Mouse (Mus musculus) thymus, adult 2 months (tissue): Measurements from ENCODE around the gene Cp. TPM values are rescaled to one million over a fixed set of nuclear protein-coding genes. Genes with fewer than 3 reads are reported as not detected.
"Not testable (repeated sequence)": the region's sequence is repeated elsewhere in the genome, so short reads cannot be mapped to it uniquely, and the experiment has no call there.

Experiments used
- DNase-seq: peaks from one replicate; pipeline ENCODE4 v3.0.0; 2021
- H3K27ac ChIP-seq: fragments of 200-500 bp; 2 replicates; pipeline ENCODE4 v1.5.1; 2012; ENCODE audit warnings: low read length, control low read depth; ENCODE audit not compliant: control insufficient read depth, insufficient read depth
- H3K27me3 ChIP-seq: fragments of 200-500 bp; 2 replicates; pipeline ENCODE4 v1.6.1; 2012; ENCODE audit warnings: mild to moderate bottlenecking, low read length, moderate library complexity, mixed read lengths; ENCODE audit not compliant: control insufficient read depth, insufficient read depth
- H3K36me3 ChIP-seq: fragments of 200-500 bp; 2 replicates; pipeline ENCODE4 v1.6.1; 2012; ENCODE audit warnings: mild to moderate bottlenecking, low read length, moderate library complexity; ENCODE audit not compliant: control insufficient read depth, insufficient read depth
- H3K4me1 ChIP-seq: fragments of 200-500 bp; replicated peaks from 2 replicates; pipeline ENCODE4 v1.6.1; 2012; ENCODE audit warnings: low read length; ENCODE audit not compliant: control insufficient read depth, insufficient read depth
- H3K4me3 ChIP-seq: fragments of 200-500 bp; 2 replicates; pipeline ENCODE4 v1.5.1; 2012; ENCODE audit warnings: mild to moderate bottlenecking, low read length, control low read depth, moderate library complexity; ENCODE audit not compliant: control insufficient read depth, insufficient read depth
- CTCF ChIP-seq: fragments of 200-500 bp; IDR thresholded peaks from 2 replicates; pipeline ENCODE4 v1.5.1; 2012; ENCODE audit warnings: mild to moderate bottlenecking, control low read depth, low read length, moderate library complexity, borderline replicate concordance; ENCODE audit not compliant: control insufficient read depth, poor library complexity, insufficient read depth; ENCODE audit errors: extremely low read depth
- POLR2A ChIP-seq: fragments of 200-500 bp; IDR thresholded peaks from 2 replicates; pipeline ENCODE4 v1.6.1; 2012; ENCODE audit warnings: mild to moderate bottlenecking, low read length, control low read depth, moderate library complexity; ENCODE audit not compliant: control insufficient read depth, poor library complexity, insufficient read depth; ENCODE audit errors: extremely low read depth
- WGBS: fragments of 180-500 bp; shearing (Covaris S2); methylation state at CpG from one replicate; pipeline ENCODE4 v1.1.7; 2018; 5-methylcytosine and 5-hydroxymethylcytosine counted together
- polyA plus RNA-seq: library from polyadenylated mRNA; depleted of rRNA; stranded (reverse); fragments of >200 nt; gene quantifications from 2 replicates; pipeline ENCODE4 v1.2.3, GENCODE M21; 2012; rRNA removed

Cp gene
- polyA plus RNA-seq, result 3.4 and 3.9 TPM in 2 replicates

DNA sequence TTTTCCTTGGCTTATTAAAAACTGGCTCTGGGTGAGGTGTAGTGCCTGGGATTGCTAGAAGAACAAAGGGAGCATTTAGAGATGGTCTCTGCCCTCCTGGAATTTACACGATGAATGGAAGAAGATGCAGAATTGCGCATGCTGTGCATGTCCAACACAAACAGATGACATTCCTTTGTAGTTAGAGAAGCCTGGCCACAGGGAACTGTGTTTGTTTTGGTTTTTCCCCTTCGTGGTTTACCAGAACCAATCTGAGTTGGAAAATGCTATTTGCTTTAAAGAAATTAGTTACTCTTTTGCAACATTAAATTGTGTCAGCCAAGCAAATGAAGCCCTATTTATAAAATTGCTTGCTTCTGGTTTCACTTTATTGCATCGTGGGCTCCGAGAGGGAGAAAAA lies at the start of gene Cp:
Gene Cp, plus strand, starts transcription at position 170 of the 400 bp plus-strand sequence.
- no peak within 1 kb of the TSS for H3K27ac ChIP-seq
- no peaks in the 10 kb centered on the region for H3K36me3 ChIP-seq
- no peak within 1 kb of the TSS for H3K4me3 ChIP-seq
- WGBS, result 72% methylated on average over 5 of the region's 5 CpGs
- TF ChIP-seq POLR2A (no peak), CTCF (no peak)
- H3K4me1 ChIP-seq, result no peaks in the 10 kb centered on the region
- no peaks in the 10 kb centered on the region for H3K27me3 ChIP-seq
- no peak for DNase-seq

DNA sequence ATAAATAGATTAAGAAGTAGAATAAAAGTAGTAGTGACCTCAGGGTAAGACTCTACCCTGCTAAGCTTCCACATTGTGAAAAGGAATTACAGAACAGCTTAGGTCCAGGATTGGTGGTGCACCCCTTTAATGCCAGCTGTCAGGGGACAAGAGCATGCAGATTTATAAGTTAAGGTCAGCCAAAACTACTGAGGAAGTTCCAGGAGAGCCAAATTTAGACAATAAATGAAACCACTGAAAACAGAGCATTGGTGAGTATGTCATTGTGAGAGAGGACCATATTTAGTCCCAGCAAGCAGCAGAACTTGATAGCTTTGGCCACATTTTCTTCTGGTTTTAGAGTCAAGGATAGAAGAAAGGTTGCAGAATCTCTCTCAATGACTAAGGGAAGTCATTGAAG lies 8.3 kb upstream of the Cp start:
- no peaks in the 10 kb centered on the region for H3K36me3 ChIP-seq
- H3K27ac ChIP-seq, result no peak overlapping the region
- no peak for DNase-seq
- H3K4me1 ChIP-seq, result no peaks in the 10 kb centered on the region
- H3K27me3 ChIP-seq, result no peaks in the 10 kb centered on the region
- TF ChIP-seq POLR2A (no peak), CTCF (no peak)
- H3K4me3 ChIP-seq, result no peak overlapping the region

DNA sequence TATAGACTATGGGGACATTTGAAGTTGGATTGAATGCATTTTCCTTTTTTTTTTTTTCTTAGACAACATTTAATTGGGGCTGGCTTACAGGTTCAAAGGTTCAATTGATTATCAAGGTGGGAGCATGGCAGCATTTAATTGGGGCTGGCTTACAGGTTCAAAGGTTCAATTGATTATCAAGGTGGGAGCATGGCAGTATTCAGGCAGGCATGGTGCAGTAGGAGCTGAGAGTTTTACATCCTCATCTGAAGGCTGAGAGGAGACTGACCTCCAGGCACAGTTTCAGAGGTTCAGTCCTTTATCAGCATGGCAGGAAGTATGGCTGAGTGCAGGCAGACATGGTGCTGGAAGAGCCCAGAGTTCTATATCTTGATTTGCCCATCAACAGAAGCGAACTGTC lies 7.5 kb upstream of the Cp start:
- WGBS, result 95% methylated on average over 1 of the region's 1 CpGs
- not testable (repeated sequence) for H3K27ac ChIP-seq

DNA sequence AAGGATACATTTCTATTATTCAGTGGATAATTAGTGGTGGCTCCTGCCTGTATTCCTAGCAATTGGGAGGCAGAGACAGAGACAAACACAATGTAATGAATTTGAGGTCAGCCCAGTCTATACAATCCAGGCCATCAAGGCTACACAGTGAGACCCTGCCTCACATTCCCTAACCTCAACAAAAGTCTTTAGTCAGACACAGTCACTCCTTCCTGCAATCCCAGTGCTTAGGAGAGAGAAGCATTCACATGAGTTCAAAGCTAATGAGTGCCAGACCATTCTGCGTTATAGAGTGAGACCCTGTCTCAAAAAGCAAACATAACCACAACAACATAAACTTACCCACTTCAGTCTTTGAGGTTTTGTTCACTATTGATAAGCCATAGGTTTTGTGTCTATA lies 3.4 kb upstream of the Cp start:
- 96% methylated on average over 1 of the region's 1 CpGs for WGBS
- Histone ChIP-seq H3K27me3 (no peaks in the 10 kb centered on the region), H3K27ac (no peak overlapping the region), H3K4me1 (no peaks in the 10 kb centered on the region), H3K36me3 (no peaks in the 10 kb centered on the region), H3K4me3 (no peak overlapping the region)
- TF ChIP-seq CTCF (no peak), POLR2A (no peak)
- DNase-seq, result no peak

More for the DNA sequence above, 7.5 kb upstream of the Cp start:
- H3K4me3 ChIP-seq, DNase-seq, H3K27me3 ChIP-seq, H3K36me3 ChIP-seq, H3K4me1 ChIP-seq: not testable (repeated sequence)

DNA sequence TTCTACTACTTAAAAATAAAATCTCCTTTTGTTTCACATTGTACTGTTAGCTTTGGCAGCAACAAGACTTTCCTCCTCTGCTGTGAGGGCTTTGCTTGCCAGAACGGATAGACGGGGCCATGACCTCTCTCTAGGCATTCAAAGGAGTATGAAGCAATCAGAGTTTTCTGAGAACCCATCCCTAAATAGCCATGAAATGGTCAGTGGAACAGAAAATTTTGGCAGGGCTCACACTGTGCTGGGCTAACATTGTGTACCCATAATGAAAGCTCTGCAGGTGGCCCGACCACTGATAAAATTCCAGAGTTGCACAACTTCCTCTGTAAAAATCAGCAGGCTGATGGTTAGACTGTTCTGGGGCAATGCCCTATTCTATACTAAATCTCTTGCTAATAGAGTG lies 3.0 kb upstream of the Cp start:
- Histone ChIP-seq H3K4me3 (no peak overlapping the region), H3K4me1 (no peaks in the 10 kb centered on the region), H3K36me3 (no peaks in the 10 kb centered on the region), H3K27ac (no peak overlapping the region), H3K27me3 (no peaks in the 10 kb centered on the region)
- WGBS, result 50% methylated on average over 3 of the region's 3 CpGs
- no peak for DNase-seq
- TF ChIP-seq CTCF (no peak), POLR2A (no peak)

DNA sequence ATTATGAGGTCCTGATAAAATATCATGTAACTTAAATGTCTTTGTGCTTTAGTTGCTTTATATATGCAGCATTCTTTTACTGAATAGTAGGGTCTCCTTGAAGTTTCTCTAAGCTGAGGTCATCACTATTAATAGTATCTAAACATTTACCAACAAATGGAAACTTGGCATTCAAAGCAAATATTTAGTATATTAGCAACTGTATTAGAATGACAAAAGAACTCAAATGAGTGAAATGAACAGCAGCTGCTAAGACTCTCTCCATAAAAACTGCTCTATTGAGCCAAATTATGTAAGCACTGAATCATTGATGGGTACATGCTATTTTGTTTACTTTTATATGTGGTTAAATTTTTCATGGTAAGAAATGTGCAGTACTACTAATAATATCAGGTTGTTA lies 1.2 kb downstream of the Cp start:
- Histone ChIP-seq H3K4me3 (no peak overlapping the region), H3K36me3 (no peaks in the 10 kb centered on the region), H3K27ac (no peak overlapping the region), H3K4me1 (no peaks in the 10 kb centered on the region), H3K27me3 (no peaks in the 10 kb centered on the region)
- TF ChIP-seq POLR2A (no peak), CTCF (no peak)
- DNase-seq, result no peak

DNA sequence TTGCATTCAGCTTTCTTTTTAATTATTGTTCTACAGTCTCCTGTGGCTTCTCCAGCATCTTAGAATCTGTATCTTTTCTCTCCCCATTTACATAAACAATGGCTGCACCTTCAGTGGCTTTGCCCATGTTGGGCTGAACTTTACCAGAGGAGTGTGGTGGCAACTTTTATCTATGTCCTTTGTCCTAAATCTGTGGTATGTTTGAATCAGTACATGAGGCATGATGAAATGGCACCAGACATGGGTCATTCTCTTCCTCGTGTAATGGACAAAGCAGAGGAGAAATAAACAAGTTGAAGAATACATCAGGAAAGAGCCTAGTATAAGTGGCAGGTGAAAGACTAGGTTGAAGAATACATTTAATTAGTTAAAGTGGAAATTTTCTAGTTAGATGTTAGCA lies 2.1 kb downstream of the Cp start:
- TF ChIP-seq POLR2A (no peak), CTCF (no peak)
- WGBS, result 94% methylated on average over 1 of the region's 1 CpGs
- no peak for DNase-seq
- no peak overlapping the region for H3K27ac ChIP-seq
- no peaks in the 10 kb centered on the region for H3K27me3 ChIP-seq
- H3K4me1 ChIP-seq, result no peaks in the 10 kb centered on the region
- H3K36me3 ChIP-seq, result no peaks in the 10 kb centered on the region
- H3K4me3 ChIP-seq, result no peak overlapping the region
